ENCODE assay signal across 20 mouse cellular contexts in the genomic region with DNA sequence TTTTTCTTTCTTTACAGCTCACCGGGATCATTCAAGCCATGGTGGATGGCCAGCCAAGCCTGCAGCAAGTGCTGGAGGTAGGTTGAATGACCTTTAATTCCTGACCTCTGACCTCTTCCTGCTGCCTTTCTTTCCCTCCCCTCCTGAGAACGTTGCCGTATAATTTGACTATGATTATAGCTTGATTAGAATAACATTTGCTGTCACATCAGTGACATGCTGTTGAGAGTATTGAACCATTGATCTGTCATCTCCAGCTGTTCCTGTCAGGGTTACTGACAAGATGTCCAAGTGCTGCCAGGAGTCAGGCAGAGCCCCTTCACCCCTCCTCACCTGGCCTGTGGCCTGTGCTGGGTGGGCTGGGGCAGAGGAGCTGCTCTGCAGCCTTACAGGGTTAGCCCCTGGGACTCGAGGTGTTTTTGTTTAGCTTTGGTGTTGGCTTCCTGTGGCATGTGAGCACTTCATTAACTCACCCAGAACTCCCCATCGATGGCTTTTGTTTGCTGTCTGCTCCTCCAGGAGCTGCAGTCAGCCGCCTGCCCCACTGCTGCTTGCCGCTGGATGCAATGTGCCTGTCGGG. TPM values are rescaled to one million over a fixed set of nuclear protein-coding genes. Genes with fewer than 3 reads are reported as not detected.
DNase-seq lines count a peak whose midpoint lies in the region; ATAC-seq lines count a peak whose summit lies in the region.
"Had no signal": no experiment of that assay in that cellular context is flagged by ENCODE, and none has a peak within 500 bp of the region (broad histone marks: within the 10 kb centered on the region; RNA-seq: fewer than 3 reads in every experiment).

No protein-coding gene starts in this region.

- ATAC-seq in neural tube, embryonic 15.5 days (ENCODE audit: low FRiP score): no peak
- ATAC-seq in hindbrain, embryonic 11.5 days (ENCODE audit: low FRiP score): no peak
- no peak for ATAC-seq in limb, embryonic 12.5 days (ENCODE audit: insufficient number of reproducible peaks, insufficient read depth, low FRiP score, low TSS enrichment, low read depth)
- ATAC-seq in megakaryocyte-erythroid progenitor cell, adult 5-6 weeks (replicated peaks; ENCODE audit: low FRiP score, low TSS enrichment, poor library complexity, severe bottlenecking): no peak
- ATAC-seq: activated CD4-positive, CD25-positive, alpha-beta regulatory T cell, adult 4 months; inflammation-experienced regulatory T-cells, adult 6 months; Patski had no signal

- no peaks in the 10 kb centered on the region for H3K9me3 ChIP-seq in neural tube, embryonic 15.5 days (replicated peaks)
- no peaks in the 10 kb centered on the region for H3K9me3 ChIP-seq in hindbrain, embryonic 11.5 days (ENCODE audit: control insufficient read depth, low read length)
- H3K9me3 ChIP-seq in limb, embryonic 12.5 days: no peaks in the 10 kb centered on the region

- peaks cover 28% of the 10 kb centered on the region for H3K36me3 ChIP-seq in neural tube, embryonic 15.5 days
- no peaks in the 10 kb centered on the region for H3K36me3 ChIP-seq in hindbrain, embryonic 11.5 days (ENCODE audit: control insufficient read depth, insufficient read depth, low read length)
- H3K36me3 ChIP-seq in limb, embryonic 12.5 days: peaks cover 74% of the 10 kb centered on the region

- H3K9ac ChIP-seq in neural tube, embryonic 15.5 days (replicated peaks): peak overlapping the region; percentile 30; the same call in 1 of the 2 replicates
- H3K9ac ChIP-seq in hindbrain, embryonic 11.5 days (ENCODE audit: low read depth, low read length): no peak overlapping the region
- H3K9ac ChIP-seq in limb, embryonic 12.5 days (replicated peaks): no peak overlapping the region; the same call in 1 of the 2 replicates
- H3K9ac ChIP-seq: lung, embryonic 14.5 days had no signal

- no peak for DNase-seq in neural tube, embryonic 10.5 days (ENCODE audit: extremely low spot score, low spot score)
- DNase-seq in hindbrain, embryonic 11.5 days (ENCODE audit: low spot score): peak; percentile 21
- no peak for DNase-seq in layer of hippocampus, postnatal 14 days (ENCODE audit: low spot score in 2 of 2)
- no peak for DNase-seq in right cerebral cortex, postnatal 10 days (ENCODE audit: low spot score in 2 of 2)
- DNase-seq: adrenal gland, postnatal 25 days; cerebellum, adult 18-20 months; gastrocnemius, postnatal 25 days; kidney, adult 8-10 months; kidney, postnatal 25 days; layer of hippocampus, adult 9-11 months; lung, embryonic 14.5 days; retina, postnatal 1 day had no signal

- H3K4me1 ChIP-seq in neural tube, embryonic 15.5 days: peaks cover 22% of the 10 kb centered on the region
- H3K4me1 ChIP-seq in hindbrain, embryonic 11.5 days (replicated peaks; ENCODE audit: control insufficient read depth, insufficient read depth, low read length): 0 out of 2 replicates have a peak, but pooled peaks cover 2% of the 10 kb centered on the region
- H3K4me1 ChIP-seq in limb, embryonic 12.5 days (replicated peaks): peaks cover 34% of the 10 kb centered on the region

- no peak overlapping the region for H3K4me3 ChIP-seq in neural tube, embryonic 15.5 days (replicated peaks)
- no peak overlapping the region for H3K4me3 ChIP-seq in hindbrain, embryonic 11.5 days (ENCODE audit: low read depth, low read length)
- no peak overlapping the region for H3K4me3 ChIP-seq in limb, embryonic 12.5 days (replicated peaks)

- 27% methylated on average over 8 of the region's 8 CpGs for WGBS in neural tube, embryonic 15.5 days
- WGBS in hindbrain, embryonic 11.5 days: 21% methylated on average over 8 of the region's 8 CpGs
- WGBS in limb, embryonic 12.5 days: 41% methylated on average over 8 of the region's 8 CpGs

- H3K27me3 ChIP-seq in neural tube, embryonic 15.5 days (replicated peaks): no peaks in the 10 kb centered on the region
- peaks cover 2% of the 10 kb centered on the region; the same call in 1 of the 2 replicates for H3K27me3 ChIP-seq in hindbrain, embryonic 11.5 days (ENCODE audit: control insufficient read depth, insufficient read depth, low read length)
- H3K27me3 ChIP-seq in limb, embryonic 12.5 days: no peaks in the 10 kb centered on the region
- H3K27me3 ChIP-seq: Patski had no signal

- no peak overlapping the region for H3K4me2 ChIP-seq in neural tube, embryonic 15.5 days
- no peak overlapping the region for H3K4me2 ChIP-seq in hindbrain, embryonic 11.5 days (replicated peaks; ENCODE audit: low read depth, low read length)
- peak overlapping the region; percentile 8; the same call in 1 of the 2 replicates for H3K4me2 ChIP-seq in limb, embryonic 12.5 days
- H3K4me2 ChIP-seq: liver, embryonic 11.5 days; lung, embryonic 14.5 days had no signal

- 0 out of 2 replicates have a peak overlapping the region, but pooled peaks have one; percentile 13 for H3K27ac ChIP-seq in neural tube, embryonic 15.5 days (replicated peaks)
- H3K27ac ChIP-seq in hindbrain, embryonic 11.5 days (ENCODE audit: low read depth, low read length): 0 out of 2 replicates have a peak overlapping the region, but pooled peaks have one; percentile 20
- peak overlapping the region; percentile 67 for H3K27ac ChIP-seq in limb, embryonic 12.5 days
- H3K27ac ChIP-seq: macrophage had no signal

RNA-seq across cellular contexts. Expression of gene Eri3, which starts 39.0 kb away (rescaled TPM):
- polyA plus RNA-seq in neural tube, embryonic 15.5 days (2015; fragmentation: Nextera tagmentation; extraction: Ambion mirVana): 223 and 244 TPM in 2 replicates
- 110 and 119 TPM in 2 replicates for polyA plus RNA-seq in hindbrain, embryonic 11.5 days (2014; fragmentation: Nextera tagmentation; extraction: Ambion mirVana)
- 161 and 166 TPM in 2 replicates for polyA plus RNA-seq in limb, embryonic 12.5 days (2016; fragmentation: Nextera tagmentation; extraction: Ambion mirVana)
- total RNA-seq in layer of hippocampus, postnatal 14 days (2021): 100 to 1,000 TPM; 217 to 218 TPM
- 63.4 and 65.1 TPM in 2 replicates for total RNA-seq in megakaryocyte-erythroid progenitor cell, adult 5-6 weeks (2014; fragmentation: Nextera tagmentation)
- total RNA-seq in megakaryocyte-erythroid progenitor cell, adult 5-6 weeks (2017): 13.8 and 63.5 TPM in 2 replicates

Comparison
In these comparisons a context has a peak if more than half of its experiments do, and no peak if none do; other contexts are left out.
1. H3K27ac ChIP-seq: peak in every context shown above with its lines; median percentile 67 in limb, embryonic 12.5 days; 20 in hindbrain, embryonic 11.5 days; 13 in neural tube, embryonic 15.5 days.